Mouse (Mus musculus) right cerebral cortex, postnatal 25 days (tissue): Measurements from ENCODE around the gene Tbc1d8.

Experiments
- DNase-seq: peaks from one replicate; pipeline ENCODE4 v3.0.0; 2022

Gene Tbc1d8

DNA sequence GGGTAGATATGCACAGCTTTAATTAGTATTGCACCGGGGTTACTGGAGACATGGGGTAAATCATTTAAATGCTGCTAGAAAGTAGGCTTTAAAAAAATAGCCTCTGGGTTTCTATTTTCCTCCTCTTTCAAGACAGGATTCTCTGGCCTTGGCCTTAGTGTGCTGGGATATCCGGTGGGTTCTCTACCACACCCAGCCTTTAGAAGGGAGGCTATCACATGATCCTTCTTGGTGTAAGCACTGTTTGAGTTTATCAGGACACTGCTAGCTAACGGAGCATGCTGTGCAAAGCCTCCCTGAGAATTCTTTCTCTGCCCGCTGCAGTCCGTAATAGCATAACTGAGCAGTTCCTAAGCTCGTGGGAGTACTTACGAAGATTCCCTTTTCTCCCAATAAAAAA lies 129.1 kb downstream of the Tbc1d8 start:
- DNase-seq, result no peak

DNA sequence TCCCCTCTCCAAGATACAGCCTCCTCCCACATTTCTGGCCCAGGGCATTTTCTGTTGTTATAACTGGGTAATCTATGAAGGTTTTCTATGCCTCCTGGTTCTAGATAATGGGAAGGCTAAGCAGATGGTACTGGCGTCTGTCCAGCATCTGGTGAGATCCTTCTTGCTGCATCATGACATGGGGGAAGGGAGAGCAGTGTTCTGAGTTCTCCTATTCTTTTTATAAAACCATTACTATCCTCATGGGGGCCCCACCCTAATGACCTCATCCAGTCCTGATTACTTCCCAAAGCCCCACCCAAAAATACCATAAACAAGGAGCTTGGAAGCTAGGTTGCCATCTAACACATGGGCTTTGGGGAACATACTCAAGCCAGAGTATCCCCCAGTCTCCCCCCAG lies 129.6 kb downstream of the Tbc1d8 start:
- no peak for DNase-seq

DNA sequence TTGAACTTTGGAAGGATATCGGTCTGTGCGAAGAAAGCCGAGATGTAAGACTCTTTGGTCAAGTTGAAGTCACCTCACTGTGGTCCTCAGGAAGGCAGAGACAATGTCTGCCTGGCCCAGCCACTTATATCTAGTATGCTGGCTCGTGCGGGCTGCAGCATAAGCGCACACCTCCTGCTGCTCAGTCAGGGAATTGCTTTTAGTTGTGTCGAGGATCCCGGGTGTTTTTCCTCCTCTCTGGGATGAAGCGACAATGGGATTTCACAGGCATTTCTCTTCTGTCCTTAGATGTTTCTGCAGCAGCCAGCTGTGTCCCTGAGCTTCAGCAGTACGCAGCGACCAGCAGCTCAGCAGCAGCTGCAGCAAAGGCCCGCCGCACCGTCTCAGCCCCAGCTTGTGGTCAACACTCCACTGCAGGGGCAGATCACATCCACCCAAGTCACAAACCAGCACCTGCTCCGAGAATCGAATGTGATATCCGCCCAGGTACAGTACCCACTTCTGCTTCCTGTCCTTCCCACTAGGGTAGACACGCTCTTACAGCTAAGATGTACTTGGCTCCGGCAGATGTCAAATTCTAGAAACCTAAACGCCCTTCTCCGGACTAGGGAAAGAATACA lies 133.5 kb downstream of the Tbc1d8 start:
- DNase-seq, result no peak

DNA sequence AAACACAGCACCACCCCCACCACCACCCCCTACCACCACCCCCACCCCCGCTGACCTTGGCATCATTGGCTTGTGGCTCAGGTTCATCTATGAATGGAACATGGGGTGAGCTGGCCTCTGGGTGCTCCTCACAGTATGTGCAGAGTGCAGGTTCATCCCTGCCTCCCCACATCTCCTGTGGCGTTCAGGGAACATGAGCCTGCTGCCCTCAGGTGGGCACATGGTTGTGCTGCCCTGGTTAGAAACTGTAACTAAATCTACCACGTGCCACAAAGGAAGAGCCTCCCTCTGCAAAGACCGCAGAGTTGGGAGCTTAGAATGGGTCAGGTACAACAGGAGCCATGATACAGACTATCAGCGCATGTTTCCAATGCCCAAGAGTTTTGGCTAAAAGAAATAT lies 135.3 kb downstream of the Tbc1d8 start:
- no peak for DNase-seq

DNA sequence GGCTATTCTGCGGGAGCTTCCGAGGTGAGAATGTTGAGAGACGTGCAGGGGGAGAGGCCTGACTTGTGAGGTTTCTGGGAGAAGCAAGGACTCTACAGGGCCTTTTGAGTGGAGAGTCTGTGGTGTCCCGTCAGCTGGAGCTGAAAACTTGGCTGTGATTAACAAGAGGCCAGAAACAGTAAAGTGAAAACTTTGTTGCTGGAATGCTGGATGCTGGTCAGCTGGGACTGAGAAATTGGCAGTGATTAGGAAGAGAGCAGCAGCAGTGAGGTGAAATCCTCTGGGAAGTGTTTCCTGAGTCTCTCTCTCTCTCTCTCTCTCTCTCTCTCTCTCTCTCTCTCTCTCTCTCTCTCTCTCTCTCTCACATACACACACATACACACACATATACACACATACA lies 136.7 kb downstream of the Tbc1d8 start:
- no peak for DNase-seq

DNA sequence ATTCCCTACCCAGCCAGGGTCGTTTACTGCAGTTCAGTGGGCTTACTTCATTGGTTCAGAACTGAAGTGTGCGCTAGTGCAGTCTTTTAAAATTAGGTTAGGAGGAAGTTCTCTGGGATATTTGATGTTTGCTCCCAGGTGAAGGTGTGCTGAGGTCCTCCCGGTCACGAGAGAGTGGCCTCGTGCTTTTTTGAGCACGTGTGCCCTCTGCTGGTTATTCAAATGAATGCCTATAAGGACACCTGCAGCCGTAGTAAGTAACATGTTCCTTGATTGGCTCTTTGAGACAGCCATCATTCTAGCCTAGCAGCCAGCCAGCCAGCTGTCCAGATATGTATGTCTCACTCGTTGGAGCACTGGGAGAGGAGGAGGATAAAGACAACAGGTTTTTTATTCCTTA lies 137.9 kb downstream of the Tbc1d8 start:
- DNase-seq, result no peak

DNA sequence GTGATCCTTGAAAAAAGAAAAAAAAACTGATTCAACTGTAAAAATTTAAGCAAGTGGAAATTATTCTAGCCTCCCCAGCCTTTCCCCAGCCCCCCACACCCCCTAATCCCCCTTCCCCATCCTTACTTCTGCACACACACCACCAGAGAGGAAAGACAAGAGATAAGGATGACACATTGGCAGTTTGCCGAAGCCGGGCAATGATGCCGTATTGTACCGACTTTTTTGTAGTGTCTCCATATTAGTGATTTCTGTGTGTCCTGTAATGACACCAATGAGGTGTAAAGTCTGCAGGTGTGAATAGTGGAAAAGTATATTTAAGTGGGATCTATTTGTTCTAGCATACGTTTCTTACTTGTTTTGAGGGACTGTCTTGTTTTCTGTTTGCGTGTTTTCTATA lies 138.4 kb downstream of the Tbc1d8 start:
- no peak for DNase-seq

DNA sequence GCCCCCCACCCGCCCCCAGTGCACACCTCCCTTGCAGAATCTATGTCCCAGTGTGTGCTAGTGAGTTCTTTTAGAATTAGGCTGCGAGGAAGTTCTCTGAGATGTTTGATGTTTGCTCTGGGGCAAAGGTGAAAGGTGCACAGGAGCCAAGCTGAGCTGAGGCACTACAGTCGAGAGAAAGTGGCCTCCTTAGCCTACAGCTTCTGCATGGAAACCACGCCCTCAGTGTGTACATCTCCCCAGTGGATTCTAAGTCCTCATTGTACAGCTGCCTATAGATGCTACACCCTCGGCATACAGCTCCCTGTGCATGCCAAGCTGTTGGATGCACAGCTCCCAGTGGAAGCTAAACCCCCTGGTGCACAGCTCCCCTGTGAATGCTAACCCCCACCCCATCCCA lies 139.1 kb downstream of the Tbc1d8 start:
- no peak for DNase-seq

DNA sequence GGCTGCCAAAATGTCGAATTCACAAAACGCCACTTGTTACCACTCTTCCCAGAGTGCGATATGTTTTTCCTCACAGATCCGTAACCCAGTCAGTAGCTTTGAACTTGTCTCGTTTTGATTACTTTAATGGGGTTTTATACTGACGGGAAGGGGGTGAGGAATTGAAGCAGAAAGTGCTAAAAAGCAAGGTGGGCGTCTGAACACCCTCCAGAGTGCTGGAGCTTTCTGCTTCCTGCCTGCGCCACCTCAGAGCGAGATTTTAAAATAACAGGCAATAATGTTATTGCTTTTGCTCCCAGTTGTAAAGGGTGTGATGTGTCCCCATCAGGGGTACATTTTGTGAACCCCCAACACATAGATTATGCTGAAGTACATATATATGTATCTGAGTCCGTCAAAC lies 139.7 kb downstream of the Tbc1d8 start:
- no peak for DNase-seq

DNA sequence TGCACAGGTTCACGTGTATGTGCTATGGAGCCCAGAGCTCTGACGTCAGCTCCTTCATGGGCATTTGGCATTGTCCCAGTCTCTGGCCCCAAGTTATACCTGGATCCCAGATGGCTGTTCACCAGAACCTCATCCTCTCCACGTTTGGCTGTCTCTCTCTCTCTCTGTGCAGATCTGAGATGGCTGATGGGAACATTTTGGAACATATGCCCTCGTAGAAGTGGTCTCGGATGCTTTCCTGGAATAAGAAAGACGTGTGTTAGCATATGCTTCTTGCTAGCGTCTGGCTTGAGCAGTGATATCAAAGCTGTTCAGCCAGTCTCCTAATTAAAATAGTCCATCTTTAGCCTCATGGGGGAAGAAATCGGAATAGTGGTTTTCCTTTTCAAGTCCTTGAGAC lies 141.8 kb downstream of the Tbc1d8 start:
- DNase-seq, result no peak

DNA sequence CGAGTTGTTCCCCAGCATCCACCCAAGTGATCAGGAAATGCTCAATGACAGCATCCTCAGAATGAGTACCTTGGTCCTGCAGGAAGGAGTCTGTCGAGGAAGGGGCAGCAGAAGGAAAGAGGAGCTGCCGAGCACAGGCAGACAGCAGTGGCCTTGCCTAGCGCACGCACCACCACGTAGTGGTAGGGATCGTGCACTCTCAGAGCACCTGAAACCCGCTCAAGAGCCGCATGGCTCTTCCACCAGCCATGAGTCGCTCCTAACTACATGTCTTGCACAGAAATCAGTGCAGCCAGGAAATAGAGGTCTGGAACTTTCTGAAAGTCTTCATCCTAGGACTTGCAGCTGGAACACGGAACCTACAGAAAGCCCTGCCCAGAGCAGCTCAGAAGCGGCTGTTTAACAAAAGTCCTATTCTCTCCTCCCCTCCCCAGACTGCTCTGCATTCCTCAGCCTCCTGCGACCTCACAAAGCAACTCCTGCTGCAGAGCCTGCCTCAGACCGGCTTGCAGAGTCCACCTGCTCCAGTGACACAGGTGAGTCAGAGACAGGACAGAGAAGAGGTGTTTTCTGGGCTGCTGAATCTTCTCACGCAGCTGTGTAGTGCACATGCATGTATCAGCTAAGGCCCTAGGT lies 142.9 kb downstream of the Tbc1d8 start:
- DNase-seq, result no peak

DNA sequence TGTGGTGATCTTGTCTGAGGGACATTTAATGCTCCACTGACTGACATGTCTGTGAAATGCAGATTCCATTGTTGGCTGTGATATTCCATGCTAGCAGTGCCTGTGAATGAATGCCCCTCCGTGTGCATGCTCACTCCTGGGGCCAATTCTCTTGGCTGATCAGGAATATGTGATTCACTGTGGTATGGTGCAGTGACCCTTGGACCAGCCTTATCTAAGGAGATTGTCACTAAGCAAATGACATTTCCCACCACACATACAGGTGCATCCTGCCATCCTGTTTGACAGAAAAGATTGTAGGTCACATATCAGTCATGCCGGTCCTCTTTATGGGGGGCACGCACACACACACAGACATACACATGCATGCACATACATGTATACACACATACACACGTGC lies 146.1 kb downstream of the Tbc1d8 start:
- DNase-seq, result no peak

DNA sequence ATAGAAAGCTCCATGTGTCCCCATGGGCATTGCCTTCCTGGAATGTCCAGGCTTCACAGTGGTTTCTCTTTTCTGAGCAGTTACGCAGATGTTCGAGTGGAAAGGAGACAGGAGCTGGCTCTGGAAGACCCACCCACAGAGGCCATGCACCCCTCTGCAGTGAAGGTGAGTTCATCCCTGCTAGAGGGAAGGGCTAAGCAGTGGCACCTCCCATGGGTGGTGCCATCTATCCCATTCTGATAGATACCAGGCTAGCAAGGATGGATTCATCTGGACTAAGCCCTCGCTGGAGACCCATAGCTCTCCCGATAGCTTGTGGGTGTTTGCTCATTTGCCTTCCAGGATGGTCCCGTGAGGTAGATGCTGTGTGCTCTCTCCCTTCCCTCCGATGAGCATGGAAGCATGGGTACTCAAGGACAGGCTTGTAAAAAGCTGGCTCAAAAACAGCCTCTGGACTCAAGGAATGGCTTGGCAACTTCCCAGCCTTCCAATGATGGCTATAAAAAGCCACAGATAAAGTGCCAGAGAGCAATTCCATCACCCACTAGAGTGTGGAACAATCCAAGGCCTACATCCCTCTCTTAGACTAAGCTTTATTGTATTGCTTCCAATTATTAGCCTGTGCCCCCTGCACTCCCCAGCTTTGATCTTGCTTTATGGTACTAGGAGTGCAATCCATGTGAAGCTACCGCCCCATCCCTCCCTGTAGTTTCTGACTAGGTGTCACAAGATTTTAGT lies 147.5 kb downstream of the Tbc1d8 start:
- DNase-seq, result no peak

DNA sequence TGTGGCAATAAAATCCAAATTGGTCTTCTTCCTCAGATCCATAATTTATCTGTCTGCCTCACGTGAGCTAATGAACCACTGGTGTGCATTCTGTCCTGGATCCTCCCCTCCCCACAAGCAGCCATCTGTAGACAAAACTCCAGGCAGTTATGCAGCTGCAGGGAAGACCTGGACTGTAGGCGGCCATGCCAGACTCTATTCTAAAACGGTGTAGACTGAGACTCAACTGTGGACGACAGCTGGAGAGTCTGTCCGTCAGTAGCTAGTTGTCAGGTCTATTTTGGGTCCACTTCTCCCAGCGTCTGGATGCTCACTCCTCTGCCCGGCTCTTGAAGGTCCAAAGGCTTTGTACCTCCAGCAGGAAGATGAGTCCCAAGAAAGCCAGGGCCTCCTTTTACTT lies 151.0 kb downstream of the Tbc1d8 start:
- no peak for DNase-seq

DNA sequence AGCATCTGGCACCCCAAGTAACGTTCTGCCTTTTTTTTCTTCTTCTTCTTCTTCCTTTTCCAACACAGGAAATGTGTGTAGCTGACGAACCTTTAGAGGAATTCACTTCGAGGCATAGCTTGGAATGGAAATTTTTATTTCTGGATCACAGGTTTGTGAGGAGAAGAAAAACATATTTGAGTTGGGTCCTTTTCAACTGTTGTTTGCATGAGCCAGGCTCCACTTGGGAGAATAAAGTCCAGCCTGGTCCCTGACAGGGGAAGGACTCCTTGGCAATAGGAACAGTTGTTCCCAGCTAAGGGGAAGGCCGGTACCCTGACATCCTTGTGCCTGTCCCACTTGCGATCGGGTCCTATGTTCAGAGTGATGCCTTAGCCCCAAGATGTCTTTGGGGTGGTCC lies 153.3 kb downstream of the Tbc1d8 start:
- no peak for DNase-seq

DNA sequence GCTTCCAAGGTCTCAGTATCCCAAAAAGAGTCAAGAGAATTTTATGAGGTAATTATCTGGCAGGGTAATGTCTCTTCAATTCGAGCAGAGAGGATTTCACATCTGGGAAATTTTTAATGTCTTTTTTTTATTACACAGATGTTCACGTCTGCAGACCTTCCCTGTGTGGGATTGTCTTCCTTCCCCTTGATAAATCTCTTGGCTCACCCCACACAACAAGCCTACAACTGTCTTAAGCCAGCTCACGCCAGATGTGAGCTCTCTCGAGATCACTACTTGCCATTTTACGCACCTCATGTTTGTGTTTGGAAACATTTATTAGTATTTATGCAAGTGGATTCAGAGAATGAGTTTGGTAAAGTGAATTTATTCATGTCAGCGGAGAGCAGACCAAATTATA lies 156.6 kb downstream of the Tbc1d8 start:
- DNase-seq, result no peak
